Mouse (Mus musculus): ENCODE measurements at regions not wholly inside any gene's neighbourhood (a gene's known extent, or its start where the extent isn't known, plus 50 kb on each side); places are given as distances from the start of the nearest gene placed in this dataset.
"Not testable (repeated sequence)": the region's sequence is repeated elsewhere in the genome, so short reads cannot be mapped to it uniquely, and the experiment has no call there.

- H3K79me3 ChIP-seq (ENCODE audit: low read depth); H3K27me3 ChIP-seq (ENCODE audit: control insufficient read depth, insufficient read depth, insufficient read length): not testable (repeated sequence)
Measured at GRCm38 (mm10) chr9:6845281-6845680, 339.0 kb downstream of the Dync2h1 start.

GRCm38 (mm10) chr9:6834936-6835335, 349.3 kb downstream of the Dync2h1 start:
- H3K4me3 ChIP-seq (ENCODE audit: insufficient read depth, poor library complexity, severe bottlenecking); H3ac ChIP-seq (ENCODE audit: control insufficient read depth, insufficient read length, low read depth); H3K27me3 ChIP-seq (ENCODE audit: control insufficient read depth, insufficient read depth, insufficient read length); H3K36me3 ChIP-seq (ENCODE audit: control insufficient read depth, insufficient read depth); H3K79me3 ChIP-seq (ENCODE audit: low read depth); H3K79me2 ChIP-seq (ENCODE audit: control insufficient read depth, insufficient read depth): not testable (repeated sequence)

More at GRCm38 (mm10) chr9:6845281-6845680, 339.0 kb downstream of the Dync2h1 start:
- not testable (repeated sequence) for H3K4me3 ChIP-seq (ENCODE audit: insufficient read depth, poor library complexity, severe bottlenecking); H3K79me2 ChIP-seq (ENCODE audit: control insufficient read depth, insufficient read depth); H3K36me3 ChIP-seq (ENCODE audit: control insufficient read depth, insufficient read depth); H3ac ChIP-seq (ENCODE audit: control insufficient read depth, insufficient read length, low read depth)

DNA sequence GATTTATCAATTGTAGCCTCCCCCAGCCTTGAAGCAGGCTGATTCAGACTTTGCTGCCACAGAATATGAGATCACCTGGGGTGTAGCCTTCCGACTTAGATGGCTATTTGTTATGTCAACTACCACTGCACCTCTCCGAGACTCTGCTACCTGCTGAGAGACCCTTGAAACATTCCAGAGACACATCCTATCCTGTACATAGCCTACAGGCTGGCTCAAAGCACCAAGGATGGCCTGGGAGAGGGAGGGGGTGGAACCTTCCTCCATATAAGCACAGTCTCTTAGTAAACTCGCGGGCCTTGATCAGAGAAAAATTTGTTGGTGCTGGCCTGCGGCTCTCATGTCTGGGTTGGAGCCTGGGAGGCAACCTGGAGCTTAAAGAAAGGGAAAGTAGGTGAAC, 349.8 kb downstream of the Dync2h1 start:
- H3K79me3 ChIP-seq (ENCODE audit: low read depth), result no peaks in the 10 kb centered on the region
- no peak overlapping the region for H3ac ChIP-seq (ENCODE audit: control insufficient read depth, insufficient read length, low read depth)
- no peaks in the 10 kb centered on the region for H3K27me3 ChIP-seq (ENCODE audit: control insufficient read depth, insufficient read depth, insufficient read length)
- H3K36me3 ChIP-seq (ENCODE audit: control insufficient read depth, insufficient read depth), result no peaks in the 10 kb centered on the region
- no peak overlapping the region for H3K4me3 ChIP-seq (ENCODE audit: insufficient read depth, poor library complexity, severe bottlenecking)
- no peaks in the 10 kb centered on the region for H3K79me2 ChIP-seq (ENCODE audit: control insufficient read depth, insufficient read depth)
- no peak for TF ChIP-seq FOSL1 (IDR thresholded peaks at IDR 0.05; ENCODE audit: insufficient read depth, low read length, poor library complexity, severe bottlenecking)
- TF ChIP-seq CEBPB (IDR thresholded peaks at IDR 0.05; ENCODE audit: low read depth), result no peak
- no peak for TF ChIP-seq MAX (IDR thresholded peaks at IDR 0.05)
- no peak for TF ChIP-seq CTCF (IDR thresholded peaks at IDR 0.05; ENCODE audit: control insufficient read depth, insufficient read depth, insufficient read length)
- TF ChIP-seq MYOG (IDR thresholded peaks at IDR 0.05; ENCODE audit: control insufficient read depth, extremely low read depth, insufficient read length), result no peak
- no peak for TF ChIP-seq USF1 (IDR thresholded peaks at IDR 0.05; ENCODE audit: low read depth)
- no peak for TF ChIP-seq MYOD1 (IDR thresholded peaks at IDR 0.05; ENCODE audit: control insufficient read depth, insufficient read length, low read depth)

GRCm38 (mm10) chr9:6832862-6833261, 351.4 kb downstream of the Dync2h1 start:
- Histone ChIP-seq H3K4me3 (ENCODE audit: insufficient read depth, poor library complexity, severe bottlenecking) (no peak overlapping the region), H3K79me3 (ENCODE audit: low read depth) (no peaks in the 10 kb centered on the region), H3K27me3 (ENCODE audit: control insufficient read depth, insufficient read depth, insufficient read length) (no peaks in the 10 kb centered on the region), H3K79me2 (ENCODE audit: control insufficient read depth, insufficient read depth) (no peaks in the 10 kb centered on the region), H3ac (ENCODE audit: control insufficient read depth, insufficient read length, low read depth) (no peak overlapping the region), H3K36me3 (ENCODE audit: control insufficient read depth, insufficient read depth) (no peaks in the 10 kb centered on the region)
- TF ChIP-seq MYOG (IDR thresholded peaks at IDR 0.05; ENCODE audit: control insufficient read depth, extremely low read depth, insufficient read length), result no peak
- TF ChIP-seq MYOD1 (IDR thresholded peaks at IDR 0.05; ENCODE audit: control insufficient read depth, insufficient read length, low read depth), result no peak
- no peak for TF ChIP-seq MAX (IDR thresholded peaks at IDR 0.05)
- TF ChIP-seq FOSL1 (IDR thresholded peaks at IDR 0.05; ENCODE audit: insufficient read depth, low read length, poor library complexity, severe bottlenecking), result no peak
- TF ChIP-seq CTCF (IDR thresholded peaks at IDR 0.05; ENCODE audit: control insufficient read depth, insufficient read depth, insufficient read length), result no peak
- TF ChIP-seq USF1 (IDR thresholded peaks at IDR 0.05; ENCODE audit: low read depth), result no peak
- TF ChIP-seq CEBPB (IDR thresholded peaks at IDR 0.05; ENCODE audit: low read depth), result no peak

DNA sequence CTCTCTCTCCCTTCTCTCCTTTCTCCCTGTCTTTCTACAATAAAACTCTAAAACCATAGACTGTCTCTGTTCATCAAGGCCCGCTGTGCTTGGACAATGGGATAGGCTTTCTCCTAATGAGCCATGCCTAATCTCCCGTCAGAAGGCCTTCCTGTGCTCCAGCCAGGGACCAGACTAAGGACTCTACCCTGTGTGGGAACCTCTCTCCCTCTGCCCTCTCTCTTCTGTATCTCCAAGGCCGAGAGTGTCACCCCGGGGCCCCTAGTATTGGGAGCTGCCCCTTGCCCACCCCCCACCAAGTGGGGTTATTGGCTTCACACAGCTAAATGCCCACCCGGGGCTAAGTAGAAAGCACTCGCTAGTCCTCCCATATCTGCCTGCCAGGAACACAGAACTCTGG, 352.6 kb downstream of the Dync2h1 start:
- not testable (repeated sequence) for H3K36me3 ChIP-seq (ENCODE audit: control insufficient read depth, insufficient read depth); H3K27me3 ChIP-seq (ENCODE audit: control insufficient read depth, insufficient read depth, insufficient read length); H3K4me3 ChIP-seq (ENCODE audit: insufficient read depth, poor library complexity, severe bottlenecking); H3K79me2 ChIP-seq (ENCODE audit: control insufficient read depth, insufficient read depth); H3ac ChIP-seq (ENCODE audit: control insufficient read depth, insufficient read length, low read depth); H3K79me3 ChIP-seq (ENCODE audit: low read depth)

DNA sequence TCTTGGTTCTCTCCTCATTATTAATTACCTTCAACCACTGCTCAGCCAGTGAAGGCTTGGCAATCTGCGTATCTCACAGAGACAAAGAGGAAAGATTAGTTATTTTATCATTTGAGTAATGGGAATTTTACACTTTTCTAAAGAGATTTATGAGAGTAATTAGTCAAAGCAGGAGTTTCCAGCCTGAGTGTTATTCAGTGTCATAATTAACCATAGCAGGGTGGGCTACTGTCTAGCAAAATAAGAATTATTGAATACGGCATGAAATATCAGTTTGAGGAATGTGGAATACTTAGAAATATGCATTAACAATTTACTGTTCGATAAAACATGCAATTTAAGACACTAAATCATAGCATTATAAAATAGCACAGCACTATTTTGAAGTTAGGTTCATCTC, 357.7 kb downstream of the Dync2h1 start:
- Histone ChIP-seq H3K4me3 (ENCODE audit: insufficient read depth, poor library complexity, severe bottlenecking) (no peak overlapping the region), H3K36me3 (ENCODE audit: control insufficient read depth, insufficient read depth) (no peaks in the 10 kb centered on the region), H3ac (ENCODE audit: control insufficient read depth, insufficient read length, low read depth) (no peak overlapping the region), H3K79me3 (ENCODE audit: low read depth) (no peaks in the 10 kb centered on the region), H3K79me2 (ENCODE audit: control insufficient read depth, insufficient read depth) (no peaks in the 10 kb centered on the region), H3K27me3 (ENCODE audit: control insufficient read depth, insufficient read depth, insufficient read length) (no peaks in the 10 kb centered on the region)
- TF ChIP-seq MYOD1 (IDR thresholded peaks at IDR 0.05; ENCODE audit: control insufficient read depth, insufficient read length, low read depth) (no peak), CTCF (IDR thresholded peaks at IDR 0.05; ENCODE audit: control insufficient read depth, insufficient read depth, insufficient read length) (no peak), CEBPB (IDR thresholded peaks at IDR 0.05; ENCODE audit: low read depth) (no peak), FOSL1 (IDR thresholded peaks at IDR 0.05; ENCODE audit: insufficient read depth, low read length, poor library complexity, severe bottlenecking) (no peak), USF1 (IDR thresholded peaks at IDR 0.05; ENCODE audit: low read depth) (no peak), MAX (IDR thresholded peaks at IDR 0.05) (no peak), MYOG (IDR thresholded peaks at IDR 0.05; ENCODE audit: control insufficient read depth, extremely low read depth, insufficient read length) (no peak)

DNA sequence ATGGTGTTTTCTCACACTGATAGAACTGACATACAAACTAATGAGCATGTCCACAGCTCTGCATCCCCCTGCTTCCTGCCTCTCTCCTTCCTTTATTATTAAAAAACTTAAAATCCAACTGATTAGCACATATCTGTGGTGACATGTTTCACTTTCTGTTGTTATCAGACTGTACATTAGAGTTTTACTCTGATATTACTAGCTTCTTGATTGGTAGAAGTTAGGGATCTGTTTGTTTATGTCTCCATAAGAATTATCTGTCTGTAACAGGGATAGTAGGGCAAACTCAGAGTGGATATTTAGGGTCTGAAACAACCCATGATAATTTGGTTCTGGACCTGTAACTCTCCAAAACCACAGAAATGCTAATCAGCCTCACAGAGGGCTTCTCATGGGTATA, 358.6 kb downstream of the Dync2h1 start:
- Histone ChIP-seq H3K27me3 (ENCODE audit: control insufficient read depth, insufficient read depth, insufficient read length) (no peaks in the 10 kb centered on the region), H3K79me3 (ENCODE audit: low read depth) (no peaks in the 10 kb centered on the region), H3K4me3 (ENCODE audit: insufficient read depth, poor library complexity, severe bottlenecking) (no peak overlapping the region), H3K79me2 (ENCODE audit: control insufficient read depth, insufficient read depth) (no peaks in the 10 kb centered on the region), H3K36me3 (ENCODE audit: control insufficient read depth, insufficient read depth) (no peaks in the 10 kb centered on the region), H3ac (ENCODE audit: control insufficient read depth, insufficient read length, low read depth) (no peak overlapping the region)
- TF ChIP-seq USF1 (IDR thresholded peaks at IDR 0.05; ENCODE audit: low read depth), result no peak
- TF ChIP-seq CEBPB (IDR thresholded peaks at IDR 0.05; ENCODE audit: low read depth), result no peak
- TF ChIP-seq MYOD1 (IDR thresholded peaks at IDR 0.05; ENCODE audit: control insufficient read depth, insufficient read length, low read depth), result no peak
- no peak for TF ChIP-seq MYOG (IDR thresholded peaks at IDR 0.05; ENCODE audit: control insufficient read depth, extremely low read depth, insufficient read length)
- TF ChIP-seq MAX (IDR thresholded peaks at IDR 0.05), result no peak
- TF ChIP-seq FOSL1 (IDR thresholded peaks at IDR 0.05; ENCODE audit: insufficient read depth, low read length, poor library complexity, severe bottlenecking), result no peak
- no peak for TF ChIP-seq CTCF (IDR thresholded peaks at IDR 0.05; ENCODE audit: control insufficient read depth, insufficient read depth, insufficient read length)

DNA sequence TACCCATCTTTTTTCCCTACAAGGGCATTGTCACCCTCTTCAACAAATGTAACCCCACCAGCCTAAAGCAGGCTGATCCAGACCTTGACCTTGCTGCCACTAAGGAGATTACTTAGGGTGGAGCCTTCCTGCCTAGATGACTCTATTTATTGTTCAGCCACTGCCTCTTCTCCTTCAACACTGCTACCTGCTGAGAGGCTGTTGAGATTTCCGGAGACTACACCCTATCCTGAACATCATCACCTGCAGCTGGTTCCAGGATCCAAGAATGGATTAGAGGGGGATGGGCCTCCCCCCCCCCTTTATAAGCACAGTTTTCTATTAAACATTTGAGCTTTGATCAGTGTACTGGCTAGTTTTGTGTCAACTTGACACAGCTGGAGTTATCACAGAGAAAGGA, 360.3 kb downstream of the Dync2h1 start:
- H3K36me3 ChIP-seq (ENCODE audit: control insufficient read depth, insufficient read depth); H3K79me3 ChIP-seq (ENCODE audit: low read depth); H3ac ChIP-seq (ENCODE audit: control insufficient read depth, insufficient read length, low read depth); H3K79me2 ChIP-seq (ENCODE audit: control insufficient read depth, insufficient read depth); H3K4me3 ChIP-seq (ENCODE audit: insufficient read depth, poor library complexity, severe bottlenecking); H3K27me3 ChIP-seq (ENCODE audit: control insufficient read depth, insufficient read depth, insufficient read length): not testable (repeated sequence)

All from C2C12 (cell line).